Mouse (Mus musculus): ENCODE measurements around the gene Gm10130. TPM values are rescaled to one million over a fixed set of nuclear protein-coding genes. Genes with fewer than 3 reads are reported as not detected.
"Not testable (repeated sequence)": the region's sequence is repeated elsewhere in the genome, so short reads cannot be mapped to it uniquely, and the experiment has no call there.

Gene Gm10130
- polyA plus RNA-seq (2015; fragmentation: Nextera tagmentation; extraction: Ambion mirVana): 1.1 and 1.4 TPM in 2 replicates

DNA sequence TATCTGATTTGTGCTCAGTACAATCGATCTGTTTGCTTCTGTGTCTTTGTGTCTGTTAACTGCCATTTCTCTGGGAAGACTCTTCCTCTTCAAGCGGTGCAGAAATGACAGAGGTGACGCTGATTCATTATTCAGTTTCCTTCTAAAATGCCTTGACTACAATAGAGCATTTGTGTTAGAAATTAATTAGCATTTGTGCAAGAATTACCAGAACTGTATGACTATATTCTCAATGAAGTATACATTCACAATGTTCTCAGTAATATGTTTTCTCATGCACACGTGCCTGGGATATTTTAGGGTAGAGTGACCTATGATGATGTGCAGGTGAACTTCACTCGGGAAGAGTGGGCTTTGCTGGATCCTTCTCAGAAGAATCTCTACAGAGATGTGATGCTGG is at the start of gene Gm10130:
Gene Gm10130, plus strand, starts transcription at position 301 of the 400 bp plus-strand sequence.
- Histone ChIP-seq H3K4me3 (no peak within 1 kb of the TSS), H3K9me3 (peaks cover 31% of the 10 kb centered on the region; the same call in 1 of the 2 replicates), H3K36me3 (peaks cover 53% of the 10 kb centered on the region), H3K27me3 (no peaks in the 10 kb centered on the region), H3K4me2 (no peak within 1 kb of the TSS), H3K9ac (no peak within 1 kb of the TSS), H3K4me1 (replicated peaks) (no peaks in the 10 kb centered on the region), H3K27ac (replicated peaks) (no peak within 1 kb of the TSS)
- WGBS: 95% methylated on average over 5 of the region's 5 CpGs
- ATAC-seq (ENCODE audit: low FRiP score, low read depth): no peak

DNA sequence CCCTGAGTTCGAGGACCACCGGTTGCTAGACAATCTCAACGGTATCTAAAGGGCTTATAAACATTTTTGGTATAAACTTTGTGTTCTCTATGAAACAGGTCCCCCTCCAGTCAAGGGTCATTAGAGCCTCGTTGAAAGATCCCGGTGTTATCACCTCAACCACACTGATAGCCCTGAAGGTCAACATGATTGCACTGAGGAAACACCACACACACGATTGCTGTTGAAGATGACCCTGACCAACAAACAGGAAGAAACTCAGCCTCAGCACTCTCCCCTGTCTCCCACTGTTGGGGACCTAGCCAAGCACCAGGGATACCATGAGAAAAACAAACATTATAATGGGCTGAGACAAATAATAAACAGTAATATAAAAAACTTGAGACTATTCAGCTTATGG is 29.8 kb upstream of the Gm10130 start:
- 92% methylated on average over 6 of the region's 6 CpGs for WGBS
- Histone ChIP-seq H3K4me2 (no peak overlapping the region), H3K27me3 (no peaks in the 10 kb centered on the region), H3K4me1 (replicated peaks) (no peaks in the 10 kb centered on the region), H3K36me3 (no peaks in the 10 kb centered on the region), H3K4me3 (no peak overlapping the region), H3K27ac (replicated peaks) (no peak overlapping the region), H3K9ac (no peak overlapping the region), H3K9me3 (no peaks in the 10 kb centered on the region)
- ATAC-seq (ENCODE audit: low FRiP score, low read depth): no peak

- Histone ChIP-seq H3K4me2 (no peak overlapping the region), H3K27ac (replicated peaks) (no peak overlapping the region), H3K9me3 (no peaks in the 10 kb centered on the region), H3K9ac (no peak overlapping the region), H3K4me1 (replicated peaks) (no peaks in the 10 kb centered on the region), H3K36me3 (no peaks in the 10 kb centered on the region), H3K27me3 (no peaks in the 10 kb centered on the region), H3K4me3 (no peak overlapping the region)
- 71% methylated on average over 1 of the region's 1 CpGs for WGBS
- ATAC-seq (ENCODE audit: low FRiP score, low read depth): no peak
Observed at GRCm38 (mm10) chr2:150299096-150299495, 24.4 kb upstream of the Gm10130 start.

DNA sequence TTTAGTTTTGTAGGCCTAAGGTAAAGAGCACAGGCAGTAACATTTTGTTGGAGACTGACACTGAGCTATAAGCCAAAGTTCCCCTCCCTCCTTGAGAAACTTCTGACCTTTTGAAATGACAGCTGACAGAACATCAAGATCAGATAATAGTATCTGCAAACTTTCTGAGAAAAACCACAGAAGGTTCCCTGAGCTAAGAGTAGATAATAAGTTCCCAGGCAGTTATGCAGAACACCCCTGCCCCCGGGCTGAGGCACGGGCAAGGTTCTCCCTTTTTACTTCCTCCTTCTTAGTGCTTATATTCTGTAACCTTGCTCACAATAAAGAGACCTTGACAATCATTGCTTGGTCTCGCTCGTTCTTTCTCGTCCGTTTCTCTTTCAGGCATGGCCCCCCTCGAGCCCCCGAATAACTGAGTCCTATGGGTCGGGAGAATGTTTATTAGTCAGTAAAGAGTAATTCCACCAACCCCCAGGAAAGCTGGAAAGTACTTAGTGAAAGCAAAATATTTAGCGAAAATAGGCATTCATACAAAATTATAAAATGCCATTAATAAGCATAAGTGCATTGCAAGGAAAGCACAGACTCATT is 16.2 kb upstream of the Gm10130 start:
- no peaks in the 10 kb centered on the region for H3K9me3 ChIP-seq
- H3K27ac ChIP-seq (replicated peaks): no peak overlapping the region
- 90% methylated on average over 10 of the region's 10 CpGs for WGBS
- H3K4me3 ChIP-seq: no peak overlapping the region
- H3K9ac ChIP-seq: no peak overlapping the region
- H3K4me1 ChIP-seq (replicated peaks): 0 out of 2 replicates have a peak, but pooled peaks cover 5% of the 10 kb centered on the region
- no peak for ATAC-seq (ENCODE audit: low FRiP score, low read depth)
- H3K27me3 ChIP-seq: no peaks in the 10 kb centered on the region
- H3K4me2 ChIP-seq: no peak overlapping the region
- no peaks in the 10 kb centered on the region for H3K36me3 ChIP-seq

GRCm38 (mm10) chr2:150310952-150311884 is 12.3 kb upstream of the Gm10130 start:
- Histone ChIP-seq H3K36me3 (peaks cover 12% of the 10 kb centered on the region), H3K4me2 (peak overlapping the region; percentile 60), H3K4me3 (peak overlapping the region; percentile 52), H3K27ac (replicated peaks) (0 out of 2 replicates have a peak overlapping the region, but pooled peaks have one; percentile 22), H3K9ac (peak overlapping the region; percentile 44)
- not testable (repeated sequence) for H3K27me3 ChIP-seq; H3K9me3 ChIP-seq; H3K4me1 ChIP-seq (replicated peaks)
- ATAC-seq (ENCODE audit: low FRiP score, low read depth): peak; percentile 99
- 16% methylated on average over 19 of the region's 19 CpGs for WGBS

DNA sequence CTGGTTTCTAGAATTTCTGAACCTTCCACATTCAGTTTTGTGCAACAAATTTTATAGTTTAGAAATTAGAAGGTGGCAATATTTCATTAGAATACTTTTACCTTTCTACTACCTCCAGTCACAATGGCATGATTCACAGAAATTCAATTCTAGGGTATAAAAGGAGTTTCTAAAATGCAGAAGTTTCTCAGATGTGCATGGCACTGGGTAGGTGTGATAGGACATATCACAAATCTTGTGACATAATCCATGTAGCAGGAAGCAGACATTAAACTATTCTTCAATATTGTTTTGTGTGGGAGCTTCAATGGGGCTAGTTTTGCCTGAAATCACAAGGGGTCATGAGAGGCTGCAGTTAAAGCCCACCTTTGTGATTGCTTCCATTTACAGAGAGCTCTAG is 7.4 kb upstream of the Gm10130 start:
- ATAC-seq (ENCODE audit: low FRiP score, low read depth): no peak
- 0 out of 2 replicates have a peak, but pooled peaks cover 12% of the 10 kb centered on the region for H3K9me3 ChIP-seq

DNA sequence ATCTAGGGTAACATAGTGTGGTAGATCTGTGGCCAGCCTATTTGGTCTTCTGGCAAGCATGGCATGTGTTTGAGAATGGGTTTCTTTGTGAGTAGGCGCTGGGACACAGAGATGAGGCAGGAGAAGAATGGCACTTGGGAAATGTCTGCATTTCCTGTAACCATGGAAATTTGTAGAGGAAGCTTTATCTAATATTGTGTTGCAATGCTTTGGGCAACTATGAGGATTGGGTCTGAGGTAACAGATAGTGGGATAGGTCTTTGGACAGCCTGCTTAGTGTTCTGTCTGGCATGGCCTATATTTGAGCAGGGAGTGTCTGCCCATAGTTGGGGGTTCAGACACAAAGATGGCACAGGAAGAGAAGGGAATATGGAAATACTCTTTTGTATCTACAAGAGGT is 4.5 kb upstream of the Gm10130 start:
- no peaks in the 10 kb centered on the region for H3K27me3 ChIP-seq
- no peak overlapping the region for H3K4me3 ChIP-seq
- H3K4me1 ChIP-seq (replicated peaks): no peaks in the 10 kb centered on the region
- peaks cover 54% of the 10 kb centered on the region for H3K36me3 ChIP-seq
- no peak overlapping the region for H3K9ac ChIP-seq
- 100% methylated on average over 1 of the region's 1 CpGs for WGBS
- peaks cover 16% of the 10 kb centered on the region; the same call in 1 of the 2 replicates for H3K9me3 ChIP-seq
- H3K27ac ChIP-seq (replicated peaks): no peak overlapping the region
- no peak overlapping the region for H3K4me2 ChIP-seq
- no peak for ATAC-seq (ENCODE audit: low FRiP score, low read depth)

More for the DNA sequence above, 7.4 kb upstream of the Gm10130 start:
- Histone ChIP-seq H3K36me3 (peaks cover 32% of the 10 kb centered on the region), H3K9ac (no peak overlapping the region), H3K27ac (replicated peaks) (no peak overlapping the region), H3K4me3 (no peak overlapping the region), H3K4me1 (replicated peaks) (0 out of 2 replicates have a peak, but pooled peaks cover 3% of the 10 kb centered on the region), H3K27me3 (no peaks in the 10 kb centered on the region), H3K4me2 (no peak overlapping the region)

DNA sequence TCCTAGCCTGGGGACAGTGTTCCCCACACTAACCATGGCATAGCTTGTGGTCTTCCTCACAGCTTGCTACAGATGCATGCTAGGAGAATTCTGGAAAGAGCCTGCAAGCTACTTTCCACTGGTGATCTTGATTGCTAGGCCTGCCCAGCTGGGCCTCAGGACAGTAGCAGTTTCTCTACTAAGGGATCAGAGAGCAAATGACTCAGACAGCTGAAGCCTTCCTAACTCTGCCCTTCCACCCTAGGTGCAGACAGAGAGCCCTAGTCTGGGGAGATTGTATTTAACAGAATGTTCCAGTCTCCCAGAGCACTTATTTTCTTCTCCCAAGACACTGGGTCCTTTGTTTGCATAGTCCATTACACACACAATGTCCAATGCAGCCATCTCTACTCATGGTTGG is 33.6 kb downstream of the Gm10130 start:
- not testable (repeated sequence) for H3K9ac ChIP-seq; H3K27ac ChIP-seq (replicated peaks); H3K4me1 ChIP-seq (replicated peaks); ATAC-seq (ENCODE audit: low FRiP score, low read depth); H3K4me3 ChIP-seq; H3K27me3 ChIP-seq; H3K36me3 ChIP-seq; H3K9me3 ChIP-seq; H3K4me2 ChIP-seq

- H3K9ac ChIP-seq: peak within 1 kb of the TSS; percentile 74
- peak within 1 kb of the TSS; percentile 63 for H3K4me2 ChIP-seq
- H3K27me3 ChIP-seq; H3K36me3 ChIP-seq; H3K4me1 ChIP-seq (replicated peaks); H3K9me3 ChIP-seq: not testable (repeated sequence)
- peak; percentile 99 for ATAC-seq (ENCODE audit: low FRiP score, low read depth)
- peak within 1 kb of the TSS; percentile 75 for H3K4me3 ChIP-seq
- 5% methylated on average over 17 of the region's 17 CpGs for WGBS
- H3K27ac ChIP-seq (replicated peaks): peak within 1 kb of the TSS; percentile 91
Observed at GRCm38 (mm10) chr2:150362113-150362877, 38.8 kb downstream of the Gm10130 start, which contains the start of gene 3300002I08Rik. Gene 3300002I08Rik (minus strand): TSS chr2:150362765.

GRCm38 (mm10) chr2:150362878-150363229 is 39.4 kb downstream of the Gm10130 start:
- 13% methylated on average over 4 of the region's 4 CpGs for WGBS

DNA sequence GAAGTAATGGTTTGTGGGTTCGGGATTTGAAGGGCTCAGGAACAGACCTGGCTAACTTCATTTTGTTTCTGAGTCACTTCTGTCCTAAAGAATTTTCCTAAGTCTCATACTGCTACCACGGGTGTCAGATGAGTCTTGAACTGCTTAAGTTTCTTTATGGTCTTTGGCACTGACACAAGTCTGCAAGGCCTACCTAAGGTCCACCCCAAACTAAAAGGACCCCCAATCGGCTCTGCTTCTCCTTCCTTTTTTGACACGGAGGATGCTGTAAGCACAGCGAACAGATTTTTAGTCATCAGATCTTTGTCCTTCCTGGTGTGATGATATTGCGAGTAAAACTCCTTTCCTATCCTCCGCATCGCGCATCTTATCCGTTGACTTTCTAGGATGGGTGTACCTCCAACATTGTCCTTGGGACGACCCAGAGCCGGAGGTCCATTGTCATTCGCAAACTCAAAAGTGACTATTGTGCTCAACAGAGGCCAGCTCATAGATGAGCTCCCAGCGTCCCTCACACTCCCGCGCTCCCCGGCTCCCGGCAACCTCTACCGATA is 62.1 kb downstream of the Gm10130 start:
- not testable (repeated sequence) for H3K4me3 ChIP-seq; H3K9me3 ChIP-seq; H3K36me3 ChIP-seq; H3K4me1 ChIP-seq (replicated peaks); ATAC-seq (ENCODE audit: low FRiP score, low read depth); H3K27me3 ChIP-seq; H3K4me2 ChIP-seq; H3K27ac ChIP-seq (replicated peaks); H3K9ac ChIP-seq
- 96% methylated on average over 19 of the region's 19 CpGs for WGBS

More at GRCm38 (mm10) chr2:150362878-150363229, 39.4 kb downstream of the Gm10130 start:
- peak; percentile 74 for ATAC-seq (ENCODE audit: low FRiP score, low read depth)
- Histone ChIP-seq H3K4me2 (peak overlapping the region; percentile 63), H3K9me3 (no peaks in the 10 kb centered on the region), H3K27me3 (no peaks in the 10 kb centered on the region), H3K27ac (replicated peaks) (peak overlapping the region; percentile 91), H3K9ac (peak overlapping the region; percentile 74), H3K4me1 (replicated peaks) (peaks cover 7% of the 10 kb centered on the region; the same call in 1 of the 2 replicates), H3K36me3 (no peaks in the 10 kb centered on the region), H3K4me3 (peak overlapping the region; percentile 75)
